13 mouse cellular contexts compared by ENCODE assay signal in the genomic region with DNA sequence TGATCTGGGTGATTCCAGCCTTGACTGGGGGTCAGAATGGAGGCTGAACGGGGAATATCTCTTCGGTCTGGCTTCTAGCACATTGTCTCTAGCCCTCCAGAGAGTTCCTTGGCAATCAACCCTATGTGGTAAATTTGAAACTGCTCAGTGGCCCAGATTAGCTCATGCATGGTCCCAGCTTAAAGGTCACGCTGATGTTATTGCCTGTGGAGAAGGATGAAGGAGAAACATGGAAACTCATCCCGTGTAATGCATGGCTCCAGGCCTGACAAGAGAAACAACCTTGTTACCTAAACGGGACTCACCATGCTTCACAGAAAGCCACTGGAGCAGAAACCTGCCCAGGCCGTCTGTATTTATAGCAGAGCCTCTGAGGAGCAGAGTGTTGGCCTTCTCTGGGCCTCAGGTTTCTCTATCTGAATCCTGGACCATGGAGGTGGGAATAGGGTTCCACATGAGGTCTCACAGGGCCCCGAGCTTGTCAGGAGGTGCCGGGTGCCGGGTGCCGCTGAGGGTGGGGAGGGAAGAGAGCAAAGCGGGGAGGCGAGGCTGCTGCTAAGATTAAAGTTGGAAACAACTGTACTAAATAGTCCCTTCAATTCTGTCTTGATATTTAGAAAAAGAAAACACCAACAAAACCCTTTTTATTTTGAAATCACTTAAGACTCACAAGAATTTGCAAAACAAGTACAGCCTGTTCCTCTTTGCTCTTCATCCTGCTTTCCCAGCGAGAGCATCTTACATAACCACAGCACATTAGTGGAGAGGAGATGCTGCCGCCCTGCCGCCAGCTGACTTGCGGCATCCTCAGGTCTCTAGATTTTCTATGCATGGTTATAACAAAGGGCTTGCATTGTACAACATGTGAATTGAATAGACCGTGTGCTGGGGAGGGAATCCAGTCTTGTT.
A peak's percentile ranks its signal among the peaks of the same experiment; 100 is the strongest.
DNase-seq lines count a peak whose midpoint lies in the region; ATAC-seq and TF ChIP-seq lines count a peak whose summit lies in the region.
"Had no signal": no experiment of that assay in that cellular context is flagged by ENCODE, and none has a peak within 500 bp of the region (broad histone marks: within the 10 kb centered on the region; RNA-seq: fewer than 3 reads in every experiment).

No protein-coding gene starts in this region.

- no peaks in the 10 kb centered on the region for H3K36me3 ChIP-seq in forebrain, embryonic 14.5 days (ENCODE audit: control insufficient read depth, insufficient read depth, low read length)
- H3K36me3 ChIP-seq: hindbrain, embryonic 10.5 days; limb, embryonic 13.5 days; stomach, embryonic 15.5 days had no signal

- peaks cover 29% of the 10 kb centered on the region for H3K4me1 ChIP-seq in olfactory bulb, adult 2 months (ENCODE audit: control insufficient read depth, insufficient read depth, low read length)
- H3K4me1 ChIP-seq in forebrain, embryonic 14.5 days (ENCODE audit: control insufficient read depth, insufficient read depth, low read length) = no peaks in the 10 kb centered on the region
- H3K4me1 ChIP-seq: limb, embryonic 13.5 days; stomach, embryonic 15.5 days had no signal

- WGBS in olfactory bulb, adult 2 months = 46% methylated on average over 17 of the region's 17 CpGs
- 87% methylated on average over 17 of the region's 17 CpGs for WGBS in forebrain, embryonic 14.5 days

- TF ChIP-seq POLR2A in olfactory bulb, adult 2 months (IDR thresholded peaks at IDR 0.05; ENCODE audit: insufficient read depth, low read depth, low read length) = no peak

- H3K4me2 ChIP-seq in forebrain, embryonic 14.5 days (ENCODE audit: low read length) = no peak overlapping the region
- H3K4me2 ChIP-seq: limb, embryonic 13.5 days; stomach, embryonic 15.5 days had no signal

- no peak overlapping the region for H3K9ac ChIP-seq in forebrain, embryonic 14.5 days (ENCODE audit: low read length)
- H3K9ac ChIP-seq: limb, embryonic 13.5 days; stomach, embryonic 15.5 days had no signal

- intact Hi-C loops in left cerebral cortex, postnatal 10 days (cut with DNase I) = no loop called here
- intact Hi-C loops in heart, postnatal 10 days (cut with DNase I) = no loop called here

- no peaks in the 10 kb centered on the region for H3K9me3 ChIP-seq in forebrain, embryonic 14.5 days (replicated peaks; ENCODE audit: control insufficient read depth, low read length)
- H3K9me3 ChIP-seq: hindbrain, embryonic 10.5 days; limb, embryonic 13.5 days; megakaryocyte, embryonic 14.5 days; stomach, embryonic 15.5 days had no signal

- TF ChIP-seq CTCF in olfactory bulb, adult 2 months (IDR thresholded peaks at IDR 0.05; ENCODE audit: insufficient read depth, low read depth, low read length) = no peak

- no peaks in the 10 kb centered on the region for H3K27me3 ChIP-seq in forebrain, embryonic 14.5 days (replicated peaks; ENCODE audit: control insufficient read depth, insufficient read depth, low read length)
- H3K27me3 ChIP-seq: limb, embryonic 13.5 days; megakaryocyte, embryonic 14.5 days; stomach, embryonic 15.5 days had no signal

- no peak for ATAC-seq in forebrain, embryonic 14.5 days

- DNase-seq in frontal cortex, postnatal 36 days (ENCODE audit: low spot score in 2 of 2) = peak; percentile 53 to 71
- DNase-seq in frontal cortex, postnatal 10 days (ENCODE audit: low spot score in 2 of 2) = no peak
- peak; percentile 43 to 60 for DNase-seq in left cerebral cortex, adult 18-20 months (ENCODE audit: low spot score in 2 of 2)
- no peak for DNase-seq in left cerebral cortex, postnatal 10 days (ENCODE audit: extremely low spot score in 1 of 2, low spot score in 2 of 2)
- DNase-seq in heart, postnatal 10 days = peak; percentile 50 to 54
- no peak for DNase-seq in forebrain, embryonic 14.5 days (ENCODE audit: low spot score)
- DNase-seq in cerebellum, adult 11 months = no peak

- peak overlapping the region; percentile 96 for H3K27ac ChIP-seq in olfactory bulb, adult 2 months (ENCODE audit: insufficient read depth, low read depth, low read length)
- no peak overlapping the region for H3K27ac ChIP-seq in forebrain, embryonic 14.5 days (ENCODE audit: low read depth, low read length)
- H3K27ac ChIP-seq: hindbrain, embryonic 10.5 days; limb, embryonic 13.5 days; stomach, embryonic 15.5 days had no signal

- H3K4me3 ChIP-seq in olfactory bulb, adult 2 months (ENCODE audit: insufficient read depth, low read depth, low read length) = no peak overlapping the region
- no peak overlapping the region for H3K4me3 ChIP-seq in forebrain, embryonic 14.5 days (ENCODE audit: low read depth, low read length)
- H3K4me3 ChIP-seq: erythroblast, embryonic 14.5 days; hindbrain, embryonic 10.5 days; limb, embryonic 13.5 days; megakaryocyte, embryonic 14.5 days; stomach, embryonic 15.5 days had no signal

Comparison
In these comparisons a context has a peak if more than half of its experiments do, and no peak if none do; other contexts are left out.
1. DNase-seq: peak in frontal cortex, postnatal 36 days (2 of 2), left cerebral cortex, adult 18-20 months (2 of 2) and heart, postnatal 10 days (2 of 2); none in frontal cortex, postnatal 10 days (0 of 2), left cerebral cortex, postnatal 10 days (0 of 2), forebrain, embryonic 14.5 days (single experiment) and cerebellum, adult 11 months (single experiment).